Mouse (Mus musculus): ENCODE results near the gene Kcnc1.

DNA sequence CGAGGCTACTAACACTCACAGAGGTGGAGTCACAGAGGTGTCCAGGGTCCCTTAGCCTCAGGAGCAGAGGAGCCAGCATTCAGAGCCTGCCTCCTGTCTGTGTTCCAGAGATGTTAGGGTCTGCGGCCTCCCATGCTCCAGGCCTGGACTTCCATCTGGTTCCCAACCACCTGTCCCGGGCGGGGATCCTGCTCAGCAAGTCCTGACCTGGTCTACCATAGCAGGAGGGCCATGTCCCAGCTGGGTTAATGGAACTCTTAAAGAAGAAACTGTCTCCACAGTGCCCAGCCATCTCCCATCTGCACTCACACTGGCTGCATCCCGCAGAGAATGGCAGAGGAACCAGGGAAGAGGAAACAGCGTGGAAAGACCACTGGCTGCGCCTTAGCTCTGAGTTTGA lies 8.5 kb downstream of the Kcnc1 start:
- TF ChIP-seq CTCF (IDR thresholded peaks at IDR 0.05; ENCODE audit: insufficient read depth, low read depth, low read length) (no peak), POLR2A (IDR thresholded peaks at IDR 0.05; ENCODE audit: insufficient read depth, low read depth, low read length) (no peak)

All from olfactory bulb, adult 2 months (tissue).